Mouse (Mus musculus) embryonic fibroblast, embryonic 13.5 days (primary cell): ENCODE data around the gene Slc43a2.

Experiments
- CTCF ChIP-seq: IDR thresholded peaks from 2 replicates; pipeline ENCODE4 v1.5.1; 2011; ENCODE audit warnings: mild to moderate bottlenecking, control low read depth, low read length, moderate library complexity, borderline replicate concordance; ENCODE audit not compliant: insufficient read depth
- POLR2A ChIP-seq: IDR thresholded peaks from 2 replicates; pipeline ENCODE4 v1.6.1; 2011; ENCODE audit warnings: low read depth, mild to moderate bottlenecking, control low read depth, low read length, moderate library complexity

GRCm38 (mm10) chr11:75535106-75535795, 3.8 kb downstream of the Slc43a2 start:
- TF ChIP-seq CTCF, result no peak
- no peak for TF ChIP-seq POLR2A
